Mouse (Mus musculus) testis, postnatal 14 days (tissue): ENCODE data around the gene G6pc3.
"Not testable (repeated sequence)": the region's sequence is repeated elsewhere in the genome, so short reads cannot be mapped to it uniquely, and the experiment has no call there.

Experiments
- DNase-seq: peaks from one replicate; pipeline ENCODE4 v3.0.0; 2021; ENCODE audit warnings: low spot score

Gene G6pc3

GRCm38 (mm10) chr11:102189461-102190436 is at the start of gene G6pc3:
TSS of gene G6pc3 (plus strand) at chr11:102189620.
- peak; percentile 89 for DNase-seq

GRCm38 (mm10) chr11:102140508-102140907 is 48.9 kb upstream of the G6pc3 start:
- DNase-seq, result no peak

DNA sequence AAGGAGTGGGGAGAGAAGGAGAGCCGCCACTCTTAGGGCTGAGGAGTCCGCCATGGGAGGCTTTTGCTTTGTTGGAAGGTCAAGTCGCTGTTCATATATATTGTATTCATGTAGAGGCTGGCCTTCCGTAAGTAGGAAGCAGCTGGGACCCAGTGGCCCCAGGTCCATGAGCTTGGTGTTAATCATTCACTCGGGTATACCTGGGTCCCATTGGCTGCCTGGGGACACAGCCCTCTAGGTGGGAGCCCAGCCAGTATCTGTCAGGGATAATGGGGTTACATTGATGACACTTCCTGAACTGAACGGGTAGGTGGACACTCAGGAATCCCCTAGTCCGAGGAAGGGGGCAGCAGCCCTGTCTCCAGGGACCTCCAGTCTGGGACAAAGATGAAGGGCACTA is 47.1 kb upstream of the G6pc3 start:
- no peak for DNase-seq

- peak; percentile 56 for DNase-seq
Observed at GRCm38 (mm10) chr11:102144957-102145470, 44.4 kb upstream of the G6pc3 start.

- DNase-seq, result peak; percentile 44
Observed at GRCm38 (mm10) chr11:102145471-102146001, 43.9 kb upstream of the G6pc3 start, which contains the start of gene Nags. TSS of gene Nags (plus strand) at chr11:102145513.

- peak; percentile 75 for DNase-seq
Observed at GRCm38 (mm10) chr11:102146005-102146404, 43.4 kb upstream of the G6pc3 start.

GRCm38 (mm10) chr11:102146531-102146930 is 42.9 kb upstream of the G6pc3 start:
- DNase-seq, result no peak

- DNase-seq, result peak; percentile 59
Observed at GRCm38 (mm10) chr11:102147213-102147989, 42.0 kb upstream of the G6pc3 start.

- DNase-seq, result peak; percentile 92
Observed at GRCm38 (mm10) chr11:102156039-102156785, 33.2 kb upstream of the G6pc3 start, which contains the start of gene Tmem101. TSS of gene Tmem101 (minus strand) at chr11:102156404.

DNA sequence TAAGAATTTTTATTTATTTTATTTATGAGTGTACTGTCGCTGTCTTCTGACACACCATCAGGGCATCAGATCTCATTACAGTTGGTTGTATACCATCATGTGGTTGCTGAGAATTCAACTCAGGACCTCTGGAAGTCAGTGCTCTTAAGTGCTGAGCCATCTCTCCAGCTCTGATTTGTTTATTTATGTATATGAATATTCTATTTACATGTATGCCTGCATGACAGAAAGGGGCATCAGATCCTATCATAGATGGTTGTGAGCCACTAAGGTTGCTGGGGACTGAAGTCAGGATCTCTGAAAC is 32.7 kb upstream of the G6pc3 start:
- DNase-seq, result no peak

DNA sequence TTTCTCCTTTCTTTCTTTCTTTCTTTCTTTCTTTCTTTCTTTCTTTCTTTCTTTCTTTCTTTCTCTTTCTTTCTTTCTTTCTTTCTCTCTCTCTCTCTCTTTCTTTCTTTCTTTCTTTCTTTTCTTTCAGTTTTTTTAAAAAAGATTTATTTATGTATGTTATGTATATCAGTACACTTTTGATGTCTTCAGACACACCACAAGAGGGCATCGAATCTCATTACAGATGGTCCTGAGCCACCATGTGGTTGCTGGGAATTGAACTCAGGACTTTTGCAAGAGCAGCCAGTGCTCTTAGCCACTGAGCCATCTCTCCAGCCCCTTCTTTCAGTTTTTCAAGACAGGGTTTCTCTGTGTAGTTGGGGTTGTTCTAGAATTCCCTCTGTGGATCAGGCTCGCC is 31.4 kb upstream of the G6pc3 start:
- DNase-seq, result not testable (repeated sequence)

GRCm38 (mm10) chr11:102159781-102160180 is 29.6 kb upstream of the G6pc3 start:
- no peak for DNase-seq

- no peak for DNase-seq
Observed at GRCm38 (mm10) chr11:102165971-102166722, 23.3 kb upstream of the G6pc3 start.

- DNase-seq, result no peak
Observed at GRCm38 (mm10) chr11:102167539-102167938, 21.9 kb upstream of the G6pc3 start.

DNA sequence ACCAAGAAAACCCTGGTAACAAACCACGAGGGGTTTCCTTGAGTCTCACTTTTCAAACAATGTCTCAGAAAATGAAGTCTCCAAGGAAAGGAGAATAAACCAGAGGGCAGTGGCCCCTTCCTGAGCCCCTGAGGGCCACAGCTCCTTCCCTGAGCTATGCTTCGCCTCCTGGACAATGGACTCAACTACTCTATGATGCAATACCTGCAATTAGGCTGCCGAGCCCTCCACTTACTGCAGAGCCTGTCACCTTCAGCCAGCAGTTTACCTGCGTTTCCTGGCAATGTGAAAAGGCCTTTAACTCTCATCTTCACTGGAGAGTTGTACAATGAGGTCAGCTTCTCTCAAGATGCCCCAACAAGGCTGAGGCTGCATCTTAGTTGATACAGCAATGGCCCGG is 20.7 kb upstream of the G6pc3 start:
- DNase-seq, result no peak

GRCm38 (mm10) chr11:102179836-102180235 is 9.6 kb upstream of the G6pc3 start:
- no peak for DNase-seq

DNA sequence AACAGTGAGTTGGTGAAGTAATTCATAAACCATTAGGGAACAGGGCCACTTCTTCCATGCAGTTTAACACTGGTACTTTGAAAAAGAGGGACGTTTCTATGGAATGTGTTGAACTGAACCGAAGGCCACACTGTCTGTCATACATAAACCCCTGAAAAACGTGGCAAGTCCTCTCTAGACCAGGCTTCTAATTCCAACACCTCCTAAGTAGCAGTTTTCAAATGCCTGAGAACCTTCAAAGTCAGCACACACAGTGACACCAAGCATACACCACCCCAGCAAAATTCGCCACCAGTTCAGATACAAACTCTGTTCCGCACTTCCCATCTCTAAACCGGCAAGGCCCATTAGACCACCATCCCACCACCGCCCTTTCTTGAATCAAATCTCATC is 5.2 kb upstream of the G6pc3 start:
- no peak for DNase-seq

- peak; percentile 94 for DNase-seq
Observed at GRCm38 (mm10) chr11:102184646-102185495, 4.5 kb upstream of the G6pc3 start, which contains the start of gene Lsm12. TSS of gene Lsm12 (minus strand) at chr11:102185296.

GRCm38 (mm10) chr11:102185677-102186076 is 3.7 kb upstream of the G6pc3 start:
- DNase-seq, result no peak

DNA sequence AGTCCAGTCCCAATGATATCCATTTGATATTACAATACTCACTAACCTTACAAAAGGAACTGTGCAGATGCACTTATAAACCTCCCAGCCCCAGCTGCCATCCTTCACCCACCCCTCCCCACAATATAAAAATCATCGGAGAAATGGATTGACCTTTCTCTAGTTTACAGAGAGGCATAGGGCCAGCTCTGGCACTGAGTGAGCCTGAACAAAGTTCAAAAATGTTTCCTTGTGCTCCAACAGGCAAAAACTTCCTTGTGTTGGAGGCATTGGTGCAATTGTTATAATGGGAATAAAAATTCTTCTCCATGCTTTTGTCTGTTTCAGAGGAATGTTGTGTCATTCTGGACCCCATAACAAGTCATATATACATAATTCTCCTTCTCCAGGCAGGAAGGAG is 3.2 kb upstream of the G6pc3 start:
- no peak for DNase-seq
